Mouse (Mus musculus): Measurements from ENCODE around the gene Uba6. TPM values are rescaled to one million over a fixed set of nuclear protein-coding genes. Genes with fewer than 3 reads are reported as not detected.

Uba6 gene
- polyA plus RNA-seq, 2 experiments from 2014 or later, result 15.5 to 17.9 TPM

GRCm38 (mm10) chr5:86071538-86071937 lies 101.1 kb downstream of the Uba6 start, which contains the start of gene Stap1:
Gene Stap1 (plus strand): TSS chr5:86071746.
- peak; percentile 69 for ATAC-seq

- ATAC-seq, result no peak
These were observed 103.5 kb downstream of the Uba6 start for GRCm38 (mm10) chr5:86069121-86069520.

- ATAC-seq, result no peak
These were observed 104.2 kb downstream of the Uba6 start for GRCm38 (mm10) chr5:86068451-86068850.

GRCm38 (mm10) chr5:86066551-86066929 lies 106.1 kb downstream of the Uba6 start:
- peak; percentile 50 for ATAC-seq

- peak; percentile 19 for ATAC-seq
These were observed 106.6 kb downstream of the Uba6 start for GRCm38 (mm10) chr5:86065876-86066550.

GRCm38 (mm10) chr5:86065101-86065875 lies 107.3 kb downstream of the Uba6 start, which contains the start of gene Cenpc1:
Gene Cenpc1 (minus strand): TSS chr5:86065583.
- peak; percentile 85 for ATAC-seq

GRCm38 (mm10) chr5:86063501-86063900 lies 109.1 kb downstream of the Uba6 start:
- no peak for ATAC-seq

Other genes with a start within 250 kb of the Uba6 start
- gene Cenpc1, start 107.2 kb downstream of the Uba6 start, polyA plus RNA-seq (2017; shearing (Covaris generic)), result 10 to 100 TPM; 23.1 to 32.2 TPM
- 100 to 1,000 TPM in 1 of 2 experiments, 10 to 100 TPM in 1; 75.6 to 103 TPM for gene Stap1, start 101.1 kb downstream of the Uba6 start, polyA plus RNA-seq (2017; shearing (Covaris generic))
- gene Gnrhr, start 25.1 kb upstream of the Uba6 start, polyA plus RNA-seq (2017; shearing (Covaris generic)), result not detected
- not detected for gene Tmprss11c, start 116.5 kb upstream of the Uba6 start, polyA plus RNA-seq (2017; shearing (Covaris generic))
- not detected for gene Tmprss11d, start 200.6 kb upstream of the Uba6 start, polyA plus RNA-seq (2017; shearing (Covaris generic))